Mouse (Mus musculus): ENCODE results near the gene Gne. TPM values are rescaled to one million over a fixed set of nuclear protein-coding genes. Genes with fewer than 3 reads are reported as not detected.

Gene Gne
- polyA plus RNA-seq, 1 experiment from 2014 or later: 23.2 TPM

GRCm38 (mm10) chr4:43984326-43984725 lies 99.7 kb downstream of the Gne start:
- no peak overlapping the region for H3K4me3 ChIP-seq (ENCODE audit: low read depth, low read length)
- no peak overlapping the region for H3K27ac ChIP-seq (ENCODE audit: low read depth, low read length)
- WGBS: 93% methylated on average over 19 of the region's 19 CpGs
- H3K36me3 ChIP-seq (ENCODE audit: control insufficient read depth, insufficient read depth, low read length): no peaks in the 10 kb centered on the region
- no peak for DNase-seq (ENCODE audit: low spot score)
- no peak overlapping the region for H3K4me2 ChIP-seq (ENCODE audit: low read depth)
- no peak overlapping the region for H3K9ac ChIP-seq (ENCODE audit: low read length)
- no peaks in the 10 kb centered on the region for H3K9me3 ChIP-seq (ENCODE audit: control insufficient read depth, low read length)
- H3K27me3 ChIP-seq (ENCODE audit: control insufficient read depth, insufficient read depth, low read length): no peaks in the 10 kb centered on the region
- H3K4me1 ChIP-seq (ENCODE audit: control insufficient read depth, insufficient read depth, low read length): no peaks in the 10 kb centered on the region
- ATAC-seq (ENCODE audit: insufficient read depth, low FRiP score, low TSS enrichment): no peak

Other genes with a start within 250 kb of the Gne start
- gene Olfr157, start 244.0 kb downstream of the Gne start, polyA plus RNA-seq (2014; fragmentation: Nextera tagmentation; extraction: Ambion mirVana): not detected in 2 replicates
- gene Olfr155, start 232.6 kb downstream of the Gne start, polyA plus RNA-seq (2014; fragmentation: Nextera tagmentation; extraction: Ambion mirVana): not detected in 2 replicates
- gene Reck, start 208.6 kb downstream of the Gne start, polyA plus RNA-seq (2014; fragmentation: Nextera tagmentation; extraction: Ambion mirVana): 15.9 and 18.5 TPM in 2 replicates
- gene Glipr2, start 126.8 kb downstream of the Gne start, polyA plus RNA-seq (2014; fragmentation: Nextera tagmentation; extraction: Ambion mirVana): 109 and 117 TPM in 2 replicates
- not detected in 2 replicates for gene Ccin, start 100.7 kb downstream of the Gne start, polyA plus RNA-seq (2014; fragmentation: Nextera tagmentation; extraction: Ambion mirVana)
- 257 and 258 TPM in 2 replicates for gene Clta, start 79.7 kb downstream of the Gne start, polyA plus RNA-seq (2014; fragmentation: Nextera tagmentation; extraction: Ambion mirVana)
- gene Rnf38, start 149.6 kb upstream of the Gne start, polyA plus RNA-seq (2014; fragmentation: Nextera tagmentation; extraction: Ambion mirVana): 55.1 and 55.8 TPM in 2 replicates
- gene Melk, start 216.7 kb upstream of the Gne start, polyA plus RNA-seq (2014; fragmentation: Nextera tagmentation; extraction: Ambion mirVana): 57.1 and 58.5 TPM in 2 replicates